Mouse (Mus musculus): ENCODE data around the gene Tceal7.

DNA sequence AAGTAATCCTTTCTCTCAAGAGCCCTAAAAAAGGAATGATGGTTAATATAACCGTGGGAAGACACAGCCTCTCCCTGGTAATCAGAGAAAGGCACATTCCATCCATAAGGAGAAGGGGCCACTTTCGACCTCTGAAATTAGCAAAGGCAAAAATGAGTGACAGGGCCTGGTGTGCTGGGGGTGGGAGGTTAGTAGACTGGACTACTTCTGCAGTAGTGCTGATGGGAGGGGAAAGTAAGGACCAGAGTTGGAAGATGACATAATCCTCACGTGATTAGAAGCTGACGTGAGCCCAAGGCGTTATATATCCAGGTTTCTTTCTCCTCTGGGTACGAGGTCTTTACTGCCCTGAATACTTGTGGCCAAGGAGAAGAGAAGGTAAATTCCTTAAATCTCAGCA, 9.1 kb downstream of the Tceal7 start:
- TF ChIP-seq POLR2A (IDR thresholded peaks at IDR 0.05; ENCODE audit: control insufficient read depth, extremely low read depth, insufficient read depth, low read length, poor library complexity): no peak
- no peak for TF ChIP-seq CTCF (IDR thresholded peaks at IDR 0.05; ENCODE audit: borderline replicate concordance, control insufficient read depth, extremely low read depth, insufficient read depth, low read length, poor library complexity)

Measured in thymus, adult 2 months (tissue).